Mouse (Mus musculus) MEL (cell line): ENCODE measurements around the gene Slc35d1. TPM values are rescaled to one million over a fixed set of nuclear protein-coding genes. Genes with fewer than 3 reads are reported as not detected.
"Not testable (repeated sequence)": the region's sequence is repeated elsewhere in the genome, so short reads cannot be mapped to it uniquely, and the experiment has no call there.

Experiments used
- DNase-seq: peaks from one replicate; pipeline ENCODE4 v3.0.0; 2011; ENCODE audit warnings: low read depth, low spot score
- H3K27ac ChIP-seq: 2 replicates; pipeline ENCODE4 v1.5.1; 2012; ENCODE audit warnings: low read depth, mild to moderate bottlenecking, control low read depth, low read length, moderate library complexity; ENCODE audit not compliant: control insufficient read depth
- H3K27me3 ChIP-seq, 2 experiments: fragments of 150-350 bp in 1 of 2; sonication (generic) in 1 of 2; 2 replicates each; pipeline ENCODE4 v1.6.1; 2012; ENCODE audit warnings: low read length in 2 of 2, mild to moderate bottlenecking in 2 of 2, improper control_type of control experiment in 1 of 2, moderate library complexity in 1 of 2; ENCODE audit not compliant: insufficient read depth in 2 of 2, control insufficient read depth in 1 of 2
- H3K36me3 ChIP-seq, 2 experiments: 2 replicates each; pipeline ENCODE4 v1.6.1; 2012 to 2014; ENCODE audit warnings: low read length in 2 of 2, improper control_type of control experiment in 1 of 2, inconsistent platforms in 1 of 2, mild to moderate bottlenecking in 1 of 2; ENCODE audit not compliant: insufficient read depth in 2 of 2, control insufficient read depth in 1 of 2
- H3K4me1 ChIP-seq, 2 experiments: fragments of 150-350 bp in 1 of 2; sonication (generic) in 1 of 2; 2 replicates each; pipeline ENCODE4 v1.6.1; 2012; ENCODE audit warnings: low read length in 2 of 2, improper control_type of control experiment in 1 of 2, mild to moderate bottlenecking in 1 of 2; ENCODE audit not compliant: insufficient read depth in 2 of 2, control insufficient read depth in 1 of 2
- H3K4me3 ChIP-seq, 2 experiments: fragments of 150-350 bp in 1 of 2; sonication (generic) in 1 of 2; 2 replicates each; pipeline ENCODE4 v1.5.1; 2012; ENCODE audit warnings: low read depth in 2 of 2, low read length in 2 of 2, mild to moderate bottlenecking in 2 of 2, moderate library complexity in 2 of 2, control low read depth in 1 of 2, improper control_type of control experiment in 1 of 2; ENCODE audit not compliant: control insufficient read depth in 1 of 2, insufficient read depth in 1 of 2
- H3K79me2 ChIP-seq: 2 replicates; pipeline ENCODE4 v1.6.1; 2012; ENCODE audit warnings: mild to moderate bottlenecking, low read length, moderate library complexity; ENCODE audit not compliant: control insufficient read depth, poor library complexity, insufficient read depth
- H3K9ac ChIP-seq: 2 replicates; pipeline ENCODE4 v1.6.1; 2012; ENCODE audit warnings: low read depth, mild to moderate bottlenecking, control low read depth, low read length, moderate library complexity; ENCODE audit not compliant: control insufficient read depth, poor library complexity, severe bottlenecking
- H3K9me3 ChIP-seq: fragments of 150-350 bp; sonication (generic); replicated peaks from 2 replicates; pipeline ENCODE4 v1.6.1; 2012; ENCODE audit warnings: mild to moderate bottlenecking, low read length, improper control_type of control experiment, moderate library complexity; ENCODE audit not compliant: insufficient read depth
- BHLHE40 ChIP-seq: IDR thresholded peaks from 2 replicates; pipeline ENCODE4 v1.6.1; 2012; ENCODE audit warnings: low read depth, mild to moderate bottlenecking, inconsistent platforms, low read length, improper control_type of control experiment, borderline replicate concordance
- CHD1 ChIP-seq: IDR thresholded peaks from 2 replicates; pipeline ENCODE4 v1.6.1; 2012; ENCODE audit warnings: low read depth, mild to moderate bottlenecking, inconsistent platforms, low read length, improper control_type of control experiment
- ELF1 ChIP-seq: IDR thresholded peaks from 2 replicates; pipeline ENCODE4 v1.6.1; 2014; ENCODE audit warnings: low read depth, mild to moderate bottlenecking, inconsistent platforms, low read length, improper control_type of control experiment, moderate library complexity
- JUND ChIP-seq: IDR thresholded peaks from 2 replicates; pipeline ENCODE4 v1.6.1; 2011; ENCODE audit warnings: low read depth, mild to moderate bottlenecking, improper control_type of control experiment, low read length
- MAFK ChIP-seq: IDR thresholded peaks from 2 replicates; pipeline ENCODE4 v1.6.1; 2011; ENCODE audit warnings: low read depth, mild to moderate bottlenecking, low read length, improper control_type of control experiment, borderline replicate concordance
- MAZ ChIP-seq: IDR thresholded peaks from 2 replicates; pipeline ENCODE4 v1.6.1; 2012; ENCODE audit warnings: low read depth, mild to moderate bottlenecking, inconsistent platforms, low read length, improper control_type of control experiment
- NRF1 ChIP-seq: IDR thresholded peaks from 2 replicates; pipeline ENCODE4 v1.6.1; 2014; ENCODE audit warnings: low read depth, mild to moderate bottlenecking, inconsistent platforms, low read length, improper control_type of control experiment, moderate library complexity; ENCODE audit not compliant: poor library complexity, insufficient read depth, severe bottlenecking
- POLR2AphosphoS5 ChIP-seq: IDR thresholded peaks from 2 replicates; pipeline ENCODE4 v1.6.1; 2012; ENCODE audit warnings: low read depth, borderline replicate concordance, mild to moderate bottlenecking, inconsistent platforms, low read length, moderate library complexity, mixed read lengths
- SMC3 ChIP-seq: IDR thresholded peaks from 2 replicates; pipeline ENCODE4 v1.6.1; 2011; ENCODE audit warnings: low read depth, low read length, improper control_type of control experiment
- TBP ChIP-seq: IDR thresholded peaks from 2 replicates; pipeline ENCODE4 v1.8.0; 2011; ENCODE audit warnings: low read depth, low read length, improper control_type of control experiment
- USF2 ChIP-seq, 2 experiments: IDR thresholded peaks; 2 replicates each; pipeline ENCODE4 v1.6.1; 2011 to 2012; ENCODE audit warnings: improper control_type of control experiment in 2 of 2, low read length in 2 of 2, borderline replicate concordance in 1 of 2, inconsistent platforms in 1 of 2, low read depth in 1 of 2, mild to moderate bottlenecking in 1 of 2; ENCODE audit not compliant: insufficient read depth in 1 of 2
- ZMIZ1 ChIP-seq: IDR thresholded peaks from 2 replicates; pipeline ENCODE4 v1.6.1; 2012; ENCODE audit warnings: low read depth, mild to moderate bottlenecking, inconsistent platforms, low read length, improper control_type of control experiment, moderate library complexity
- polyA plus RNA-seq, 2 experiments: library from polyadenylated mRNA; stranded (reverse) in 1 of 2; unstranded in 1 of 2; fragments of >175 nt in 1 of 2; fragments of >200 nt in 1 of 2; gene quantifications; 2 replicates each; pipeline versions ENCODE4 v1.2.1 to v1.2.4; 2012; ENCODE audit warnings: low replicate concordance in 2 of 2, low read depth in 1 of 2; ENCODE audit not compliant: insufficient read length in 2 of 2, insufficient read depth in 1 of 2, missing spikeins in 1 of 2
- total RNA-seq: library from RNA; depleted of rRNA; stranded (reverse); fragments of 300-350 nt; gene quantifications from 2 replicates; pipeline ENCODE4 v1.2.3, GENCODE M21; 2012

The Slc35d1 gene
- total and polyA plus RNA-seq, 3 experiments, result 5.0 to 33.7 (median 10.0) TPM

- Histone ChIP-seq H3K9ac (no peak overlapping the region), H3K4me1 (no peaks in the 10 kb centered on the region), H3K4me3 (no peak overlapping the region), H3K27ac (no peak overlapping the region), H3K79me2 (no peaks in the 10 kb centered on the region), H3K9me3 (no peaks in the 10 kb centered on the region), H3K27me3 (no peaks in the 10 kb centered on the region), H3K36me3 (no peaks in the 10 kb centered on the region; a peak in 1 of 4 replicates)
- DNase-seq, result no peak
- TF ChIP-seq BHLHE40 (no peak), ELF1 (no peak), CHD1 (no peak), ZMIZ1 (no peak), USF2 (IDR thresholded peaks at IDR 0.05; ENCODE audit: borderline replicate concordance in 1 of 2, insufficient read depth in 1 of 2, low read depth in 1 of 2, low read length in 2 of 2) (no peak)
These were observed 41.5 kb downstream of the Slc35d1 start for GRCm38 (mm10) chr4:103173507-103173906.

GRCm38 (mm10) chr4:103171256-103171655 lies 43.7 kb downstream of the Slc35d1 start:
- no peaks in the 10 kb centered on the region for H3K27me3 ChIP-seq
- H3K9ac ChIP-seq, result no peak overlapping the region
- H3K9me3 ChIP-seq, result no peaks in the 10 kb centered on the region
- no peak for DNase-seq
- TF ChIP-seq NRF1 (no peak), POLR2AphosphoS5 (no peak), MAZ (no peak), MAFK (no peak), JUND (no peak), TBP (no peak), SMC3 (no peak)
- no peaks in the 10 kb centered on the region for H3K4me1 ChIP-seq
- H3K36me3 ChIP-seq, result no peaks in the 10 kb centered on the region
- no peaks in the 10 kb centered on the region for H3K79me2 ChIP-seq
- H3K4me3 ChIP-seq, result no peak overlapping the region
- no peak overlapping the region for H3K27ac ChIP-seq

GRCm38 (mm10) chr4:103166198-103166597 lies 48.8 kb downstream of the Slc35d1 start:
- not testable (repeated sequence) for H3K27ac ChIP-seq, DNase-seq, H3K4me1 ChIP-seq, H3K27me3 ChIP-seq, H3K9ac ChIP-seq, H3K9me3 ChIP-seq, H3K4me3 ChIP-seq, H3K79me2 ChIP-seq
- peaks cover 0 to 11% of the 10 kb centered on the region in 2 experiments; a peak in 2 of 4 replicates for H3K36me3 ChIP-seq
